Comparison of ENCODE assay signal across 10 mouse cellular contexts in the genomic region with DNA sequence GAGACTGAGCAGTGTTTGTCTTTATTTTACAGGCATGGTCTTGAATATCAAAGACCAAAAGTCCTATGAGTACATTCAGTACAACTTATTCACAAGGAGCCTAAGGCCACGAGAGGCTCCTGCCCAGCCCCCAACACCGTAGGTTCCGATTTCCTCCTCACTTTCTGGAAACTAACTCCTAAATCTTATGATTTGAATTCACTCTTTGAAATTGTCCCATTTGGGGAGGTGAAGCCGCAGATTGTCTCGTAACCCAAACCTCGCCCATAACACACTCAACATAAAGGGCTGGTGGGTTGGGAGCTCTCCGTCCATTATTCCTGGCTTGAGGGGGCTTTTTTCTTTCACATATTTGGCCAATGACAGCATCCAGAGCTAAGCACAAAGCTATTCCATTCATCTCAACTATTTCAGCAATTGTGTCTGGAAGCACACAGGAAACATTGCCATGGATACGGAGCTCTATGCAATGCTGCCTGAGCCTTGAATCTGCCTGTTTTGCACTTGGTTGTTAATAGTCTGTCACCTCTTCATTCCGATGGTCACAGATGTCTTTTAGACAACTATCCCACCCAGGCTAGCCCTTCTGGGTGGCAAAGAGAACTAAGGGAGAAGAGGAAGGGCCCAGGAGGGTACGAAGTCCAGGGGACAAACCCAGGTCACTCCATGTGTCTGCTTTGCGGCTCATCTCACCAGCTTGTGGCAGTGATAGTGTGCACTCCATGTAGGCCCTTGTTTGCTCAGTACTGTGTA.
DNase-seq lines count a peak whose midpoint lies in the region; ATAC-seq and TF ChIP-seq lines count a peak whose summit lies in the region.
"Had no signal": no experiment of that assay in that cellular context is flagged by ENCODE, and none has a peak within 500 bp of the region (broad histone marks: within the 10 kb centered on the region; RNA-seq: fewer than 3 reads in every experiment).

No protein-coding gene starts in this region.

- ATAC-seq in kidney, postnatal 0 days (replicated peaks; ENCODE audit: low FRiP score, low read depth), result no peak
- 0 out of 2 replicates have a peak, but pooled peaks have one; percentile 18 for ATAC-seq in hindbrain, embryonic 14.5 days (ENCODE audit: low FRiP score)
- peak; percentile 53 for ATAC-seq in neural tube, embryonic 11.5 days (ENCODE audit: insufficient read depth, low FRiP score, low TSS enrichment)

- H3K4me2 ChIP-seq in kidney, postnatal 0 days (ENCODE audit: low read length), result no peak overlapping the region
- H3K4me2 ChIP-seq in hindbrain, embryonic 14.5 days (replicated peaks), result no peak overlapping the region
- H3K4me2 ChIP-seq in neural tube, embryonic 11.5 days (ENCODE audit: low read depth), result no peak overlapping the region; the same call in 1 of the 2 replicates

- 58% methylated on average over 11 of the region's 11 CpGs for WGBS in kidney, postnatal 0 days
- WGBS in hindbrain, embryonic 14.5 days, result 15% methylated on average over 11 of the region's 11 CpGs
- 22% methylated on average over 11 of the region's 11 CpGs for WGBS in neural tube, embryonic 11.5 days

- no peak overlapping the region for H3K9ac ChIP-seq in kidney, postnatal 0 days (ENCODE audit: low read depth, low read length)
- H3K9ac ChIP-seq in hindbrain, embryonic 14.5 days, result no peak overlapping the region
- H3K9ac ChIP-seq in neural tube, embryonic 11.5 days (ENCODE audit: low read length), result no peak overlapping the region

- peaks cover 29% of the 10 kb centered on the region for H3K4me1 ChIP-seq in kidney, postnatal 0 days (replicated peaks; ENCODE audit: insufficient read depth, low read length)
- peaks cover 52% of the 10 kb centered on the region for H3K4me1 ChIP-seq in hindbrain, embryonic 14.5 days (replicated peaks; ENCODE audit: control insufficient read depth, insufficient read depth, low read length)
- peaks cover 42% of the 10 kb centered on the region for H3K4me1 ChIP-seq in neural tube, embryonic 11.5 days (ENCODE audit: control insufficient read depth, insufficient read depth, low read length)

- H3K4me3 ChIP-seq in kidney, postnatal 0 days (replicated peaks; ENCODE audit: low read depth, low read length), result no peak overlapping the region
- H3K4me3 ChIP-seq in hindbrain, embryonic 14.5 days (replicated peaks; ENCODE audit: low read length), result no peak overlapping the region
- no peak overlapping the region for H3K4me3 ChIP-seq in neural tube, embryonic 11.5 days (ENCODE audit: low read depth, low read length)

- TF ChIP-seq CTCF in kidney, postnatal 0 days (IDR thresholded peaks at IDR 0.05; ENCODE audit: low read depth), result no peak

- no peaks in the 10 kb centered on the region for H3K27me3 ChIP-seq in kidney, postnatal 0 days (ENCODE audit: insufficient read depth, low read length)
- peaks cover 6% of the 10 kb centered on the region for H3K27me3 ChIP-seq in hindbrain, embryonic 14.5 days (ENCODE audit: control insufficient read depth, insufficient read depth, low read length)
- peaks cover 2% of the 10 kb centered on the region; the same call in 1 of the 2 replicates for H3K27me3 ChIP-seq in neural tube, embryonic 11.5 days (ENCODE audit: control insufficient read depth, insufficient read depth, low read length)

- H3K9me3 ChIP-seq in kidney, postnatal 0 days (replicated peaks; ENCODE audit: low read length), result no peaks in the 10 kb centered on the region
- H3K9me3 ChIP-seq in hindbrain, embryonic 14.5 days (ENCODE audit: control insufficient read depth, low read length), result no peaks in the 10 kb centered on the region
- H3K9me3 ChIP-seq in neural tube, embryonic 11.5 days (ENCODE audit: control insufficient read depth, low read length), result no peaks in the 10 kb centered on the region

- peak; percentile 89 for DNase-seq in kidney, postnatal 0 days (ENCODE audit: low spot score)
- no peak for DNase-seq in kidney, postnatal 4 days
- DNase-seq in embryo, embryonic 11 days, result peak; percentile 83
- DNase-seq in hindbrain, embryonic 14.5 days (ENCODE audit: low spot score), result no peak
- DNase-seq in neural tube, embryonic 11.5 days (ENCODE audit: low spot score), result peak; percentile 61
- no peak for DNase-seq in thymus, postnatal 4 days
- DNase-seq in ovary, postnatal 14 days (ENCODE audit: low spot score), result no peak
- DNase-seq in urinary bladder, adult 18-20 months (ENCODE audit: low spot score in 2 of 2), result no peak
- DNase-seq: cerebellum, postnatal 10 days; lung, postnatal 14 days had no signal

- H3K36me3 ChIP-seq in kidney, postnatal 0 days (ENCODE audit: insufficient read depth, low read length), result no peaks in the 10 kb centered on the region
- H3K36me3 ChIP-seq in hindbrain, embryonic 14.5 days (replicated peaks; ENCODE audit: control insufficient read depth, insufficient read depth), result no peaks in the 10 kb centered on the region
- no peaks in the 10 kb centered on the region for H3K36me3 ChIP-seq in neural tube, embryonic 11.5 days (ENCODE audit: control insufficient read depth, insufficient read depth, low read length)

- H3K27ac ChIP-seq in kidney, postnatal 0 days, result peak overlapping the region; percentile 50; the same call in 1 of the 2 replicates
- peak overlapping the region; percentile 56 for H3K27ac ChIP-seq in hindbrain, embryonic 14.5 days
- peak overlapping the region; percentile 72 for H3K27ac ChIP-seq in neural tube, embryonic 11.5 days (ENCODE audit: low read depth, low read length)

Comparison
In these comparisons a context has a peak if more than half of its experiments do, and no peak if none do; other contexts are left out.
1. DNase-seq: peak in kidney, postnatal 0 days (single experiment), embryo, embryonic 11 days (single experiment) and neural tube, embryonic 11.5 days (single experiment); none in kidney, postnatal 4 days (0 of 2), hindbrain, embryonic 14.5 days (single experiment), thymus, postnatal 4 days (single experiment), ovary, postnatal 14 days (single experiment) and urinary bladder, adult 18-20 months (0 of 2).
2. Peak in every context shown above with its lines, with median percentiles within 50 percentile points of each other: H3K27ac ChIP-seq.